Mouse (Mus musculus) testis, adult 2 months (tissue): ENCODE measurements around the gene Slc41a1.

Experiments used
- CTCF ChIP-seq: fragments of 200-500 bp; IDR thresholded peaks from 2 replicates; pipeline ENCODE4 v1.5.1; 2012; ENCODE audit warnings: low read depth, mild to moderate bottlenecking, inconsistent platforms, low read length, moderate library complexity; ENCODE audit not compliant: control insufficient read depth, insufficient read depth, insufficient replicate concordance
- POLR2A ChIP-seq: fragments of 200-500 bp; IDR thresholded peaks from 2 replicates; pipeline ENCODE4 v1.6.1; 2012; ENCODE audit warnings: low read depth, mild to moderate bottlenecking, inconsistent platforms, low read length, moderate library complexity; ENCODE audit not compliant: control insufficient read depth

DNA sequence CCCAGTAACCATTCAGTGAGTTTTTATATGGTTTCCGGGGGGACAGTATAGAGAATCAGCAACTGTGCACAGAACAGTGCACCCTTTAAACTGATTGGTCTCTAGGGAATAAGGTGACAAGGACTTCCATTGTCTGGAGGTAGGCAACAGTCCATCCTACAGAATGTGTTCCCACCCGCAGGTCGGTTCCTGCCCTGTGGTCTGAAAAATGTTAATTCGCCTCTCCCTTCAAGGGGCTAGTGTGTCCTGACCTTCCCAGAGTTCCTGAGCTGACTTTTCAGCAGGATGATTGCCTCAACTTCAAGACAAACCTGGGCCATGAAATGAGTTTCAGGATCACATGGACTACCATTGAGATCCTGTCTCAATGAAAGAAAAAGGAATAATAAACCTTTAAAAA, 64.1 kb downstream of the Slc41a1 start:
- TF ChIP-seq POLR2A (no peak), CTCF (no peak)
